In the genomic region with DNA sequence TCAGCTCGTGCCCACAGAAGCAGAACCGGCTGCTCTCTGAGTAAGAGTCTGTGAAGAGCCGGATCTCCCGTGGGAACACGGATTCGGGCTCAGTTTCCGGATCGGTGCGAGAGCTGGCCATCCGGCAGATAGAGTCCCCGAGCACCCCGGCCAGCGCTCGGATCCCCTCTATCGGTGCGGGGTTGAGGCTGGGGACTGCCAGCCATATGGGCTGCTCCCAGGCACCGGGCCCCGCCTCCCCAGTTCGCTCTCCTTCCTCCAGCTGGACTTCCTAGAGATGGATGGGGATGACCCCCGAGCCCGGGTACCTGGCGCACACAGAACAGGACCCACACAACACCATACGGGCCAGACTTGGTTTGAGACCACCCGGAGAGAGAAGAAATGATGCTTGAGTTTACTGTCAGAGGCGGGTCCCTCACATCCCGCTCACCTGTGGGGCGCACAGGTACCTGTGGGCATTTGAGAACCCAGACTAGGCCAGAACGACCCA, we compare ENCODE assay signal across 8 mouse cellular contexts. TPM values are rescaled to one million over a fixed set of nuclear protein-coding genes. Genes with fewer than 3 reads are reported as not detected.
DNase-seq lines count a peak whose midpoint lies in the region; ATAC-seq lines count a peak whose summit lies in the region.

Mettl1 (plus strand) TSS at position 141 of the 493 bp plus-strand sequence.
Eef1akmt3 (minus strand) TSS at position 240 of the 493 bp plus-strand sequence.

- peaks cover 27% of the 10 kb centered on the region for H3K4me1 ChIP-seq in erythroblast, embryonic 14.5 days (ENCODE audit: control insufficient read depth)
- H3K4me1 ChIP-seq in hindbrain, embryonic 15.5 days (replicated peaks), result peaks cover 14% of the 10 kb centered on the region
- H3K4me1 ChIP-seq in liver, embryonic 15.5 days (replicated peaks), result peaks cover 24% of the 10 kb centered on the region
- H3K4me1 ChIP-seq in neural tube, embryonic 13.5 days (replicated peaks), result peaks cover 16% of the 10 kb centered on the region

- peak within 1 kb of the TSS; percentile 69 for H3K9ac ChIP-seq in hindbrain, embryonic 15.5 days
- peak within 1 kb of the TSS; percentile 54 for H3K9ac ChIP-seq in liver, embryonic 15.5 days
- H3K9ac ChIP-seq in neural tube, embryonic 13.5 days, result peak within 1 kb of the TSS; percentile 77

- H3K36me3 ChIP-seq in erythroblast, embryonic 14.5 days (ENCODE audit: control insufficient read depth), result peaks cover 18% of the 10 kb centered on the region
- no peaks in the 10 kb centered on the region for H3K36me3 ChIP-seq in hindbrain, embryonic 15.5 days
- H3K36me3 ChIP-seq in liver, embryonic 15.5 days (replicated peaks), result 0 out of 2 replicates have a peak, but pooled peaks cover 4% of the 10 kb centered on the region
- peaks cover 3% of the 10 kb centered on the region; the same call in 1 of the 2 replicates for H3K36me3 ChIP-seq in neural tube, embryonic 13.5 days

- peak within 1 kb of the TSS; percentile 80 for H3K4me3 ChIP-seq in erythroblast, embryonic 14.5 days (replicated peaks)
- peak within 1 kb of the TSS; percentile 69 for H3K4me3 ChIP-seq in hindbrain, embryonic 15.5 days
- H3K4me3 ChIP-seq in liver, embryonic 15.5 days (replicated peaks), result peak within 1 kb of the TSS; percentile 75
- H3K4me3 ChIP-seq in neural tube, embryonic 13.5 days, result peak within 1 kb of the TSS; percentile 83

- peak within 1 kb of the TSS; percentile 47 for H3K27ac ChIP-seq in hindbrain, embryonic 15.5 days (replicated peaks)
- no peak within 1 kb of the TSS; the same call in 1 of the 2 replicates for H3K27ac ChIP-seq in liver, embryonic 15.5 days (replicated peaks)
- H3K27ac ChIP-seq in neural tube, embryonic 13.5 days (replicated peaks), result no peak within 1 kb of the TSS

- H3K27me3 ChIP-seq in erythroblast, embryonic 14.5 days (ENCODE audit: control insufficient read depth), result peaks cover 50% of the 10 kb centered on the region
- peaks cover 4% of the 10 kb centered on the region for H3K27me3 ChIP-seq in hindbrain, embryonic 15.5 days
- H3K27me3 ChIP-seq in liver, embryonic 15.5 days, result peaks cover 54% of the 10 kb centered on the region
- H3K27me3 ChIP-seq in neural tube, embryonic 13.5 days, result peaks cover 15% of the 10 kb centered on the region

- peak; percentile 73 for ATAC-seq in hindbrain, embryonic 15.5 days (ENCODE audit: low FRiP score, low read depth)
- ATAC-seq in liver, embryonic 15.5 days (ENCODE audit: insufficient read depth), result peak; percentile 40
- ATAC-seq in neural tube, embryonic 13.5 days (ENCODE audit: low read depth), result peak; percentile 80

- peaks cover 4% of the 10 kb centered on the region for H3K9me3 ChIP-seq in erythroblast, embryonic 14.5 days (ENCODE audit: control insufficient read depth, low read length)
- H3K9me3 ChIP-seq in hindbrain, embryonic 15.5 days, result no peaks in the 10 kb centered on the region
- no peaks in the 10 kb centered on the region for H3K9me3 ChIP-seq in liver, embryonic 15.5 days (replicated peaks)
- no peaks in the 10 kb centered on the region for H3K9me3 ChIP-seq in neural tube, embryonic 13.5 days

- H3K4me2 ChIP-seq in hindbrain, embryonic 15.5 days, result peak within 1 kb of the TSS; percentile 93
- peak within 1 kb of the TSS; percentile 93 for H3K4me2 ChIP-seq in liver, embryonic 15.5 days
- peak within 1 kb of the TSS; percentile 99 for H3K4me2 ChIP-seq in neural tube, embryonic 13.5 days

- WGBS in hindbrain, embryonic 15.5 days, result under 1% methylated on average over 28 of the region's 28 CpGs
- under 1% methylated on average over 28 of the region's 28 CpGs for WGBS in liver, embryonic 15.5 days (ENCODE audit: insufficient replicate concordance)
- WGBS in neural tube, embryonic 13.5 days, result under 1% methylated on average over 28 of the region's 28 CpGs

- DNase-seq in ovary, postnatal 36 days (ENCODE audit: low spot score), result peak; percentile 51
- no peak for DNase-seq in ovary, postnatal 10 days (ENCODE audit: low spot score)
- peak; percentile 38 for DNase-seq in ZHBTc4 (ENCODE audit: low read depth, low spot score)
- no peak for DNase-seq in frontal cortex, postnatal 25 days (ENCODE audit: low spot score in 2 of 2)

RNA-seq across cellular contexts. Expression of gene Mettl1, which starts in this region (rescaled TPM):
- polyA plus RNA-seq in erythroblast, embryonic 14.5 days (2012), result 0.59 and 0.74 TPM in 2 replicates
- polyA plus RNA-seq in hindbrain, embryonic 15.5 days (2015; fragmentation: Nextera tagmentation; extraction: Ambion mirVana), result 22.8 and 25.1 TPM in 2 replicates
- 15.6 and 15.7 TPM in 2 replicates for polyA plus RNA-seq in liver, embryonic 15.5 days (2015; fragmentation: Nextera tagmentation; extraction: Ambion mirVana)
- 22.5 and 25.7 TPM in 2 replicates for polyA plus RNA-seq in neural tube, embryonic 13.5 days (2015; fragmentation: Nextera tagmentation; extraction: Ambion mirVana)

RNA-seq across cellular contexts. Expression of gene Eef1akmt3, which starts in this region (rescaled TPM):
- polyA plus RNA-seq in erythroblast, embryonic 14.5 days (2012), result not detected in 2 replicates
- 0.14 and 0.22 TPM in 2 replicates for polyA plus RNA-seq in hindbrain, embryonic 15.5 days (2015; fragmentation: Nextera tagmentation; extraction: Ambion mirVana)
- 0.06 and 0.14 TPM in 2 replicates for polyA plus RNA-seq in liver, embryonic 15.5 days (2015; fragmentation: Nextera tagmentation; extraction: Ambion mirVana)
- polyA plus RNA-seq in neural tube, embryonic 13.5 days (2015; fragmentation: Nextera tagmentation; extraction: Ambion mirVana), result 0.20 and 0.25 TPM in 2 replicates

Comparison
In these comparisons a context has a peak if more than half of its experiments do, and no peak if none do; other contexts are left out.
1. DNase-seq: peak in ovary, postnatal 36 days (single experiment) and ZHBTc4 (single experiment); none in ovary, postnatal 10 days (single experiment) and frontal cortex, postnatal 25 days (0 of 2).
2. Peak in every context shown above with its lines, with median percentiles within 50 percentile points of each other: H3K4me3 ChIP-seq, ATAC-seq, H3K4me2 ChIP-seq and H3K9ac ChIP-seq.